Mouse (Mus musculus) ES-E14 (cell line): ENCODE data around the gene Smyd5. TPM values are rescaled to one million over a fixed set of nuclear protein-coding genes. Genes with fewer than 3 reads are reported as not detected.

Source experiments
- DNase-seq: peaks from one replicate; pipeline ENCODE4 v3.0.0-alpha.2; 2013; ENCODE audit warnings: low read depth, low spot score
- H3K27ac ChIP-seq: 2 replicates; pipeline ENCODE4 v1.5.1; 2012; ENCODE audit warnings: low read depth, mild to moderate bottlenecking, low read length, moderate library complexity, mixed read lengths; ENCODE audit not compliant: poor library complexity, insufficient read depth, severe bottlenecking
- H3K36me3 ChIP-seq: 2 replicates; pipeline ENCODE4 v1.6.1; 2012; ENCODE audit warnings: mild to moderate bottlenecking, low read length, moderate library complexity, mixed read lengths; ENCODE audit not compliant: control insufficient read depth, poor library complexity, insufficient read depth, severe bottlenecking
- H3K4me1 ChIP-seq, 2 experiments: fragments of 150-350 bp in 1 of 2; sonication (generic) in 1 of 2; 2 replicates each; pipeline ENCODE4 v1.6.1; 2012; ENCODE audit warnings: low read length in 2 of 2, mild to moderate bottlenecking in 1 of 2, mixed read lengths in 1 of 2; ENCODE audit not compliant: control insufficient read depth in 2 of 2, insufficient read depth in 2 of 2, poor library complexity in 1 of 2
- H3K4me3 ChIP-seq, 2 experiments: fragments of 150-350 bp in 1 of 2; sonication (generic) in 1 of 2; 2 replicates each; pipeline ENCODE4 v1.5.1; 2012; ENCODE audit warnings: low read length in 2 of 2, low read depth in 1 of 2, mild to moderate bottlenecking in 1 of 2, mixed read lengths in 1 of 2; ENCODE audit not compliant: insufficient read depth in 1 of 2, poor library complexity in 1 of 2, severe bottlenecking in 1 of 2
- H3K9ac ChIP-seq: 2 replicates; pipeline ENCODE4 v1.6.1; 2012; ENCODE audit warnings: low read depth, mild to moderate bottlenecking, low read length, mixed read lengths; ENCODE audit not compliant: poor library complexity, insufficient read depth, severe bottlenecking
- H3K9me3 ChIP-seq: fragments of 150-350 bp; sonication (generic); 2 replicates; pipeline ENCODE4 v1.6.1; 2012; ENCODE audit warnings: low read depth, mild to moderate bottlenecking, low read length; ENCODE audit not compliant: control insufficient read depth, insufficient read depth
- CHD2 ChIP-seq: IDR thresholded peaks from 2 replicates; pipeline ENCODE4 v1.6.1; 2014; ENCODE audit warnings: mild to moderate bottlenecking, low read depth, low read length, inconsistent platforms
- HCFC1 ChIP-seq: IDR thresholded peaks from 2 replicates; pipeline ENCODE4 v1.6.1; 2012; ENCODE audit warnings: low read length, inconsistent platforms, borderline replicate concordance; ENCODE audit not compliant: insufficient read depth
- MAFK ChIP-seq: IDR thresholded peaks from 2 replicates; pipeline ENCODE4 v1.6.1; 2014; ENCODE audit warnings: mild to moderate bottlenecking, low read depth, low read length, inconsistent platforms; ENCODE audit not compliant: insufficient read depth
- ZC3H11A ChIP-seq: IDR thresholded peaks from 2 replicates; pipeline ENCODE4 v1.6.1; 2012; ENCODE audit warnings: low read depth, mild to moderate bottlenecking, inconsistent platforms, low read length, borderline replicate concordance
- ZNF384 ChIP-seq: IDR thresholded peaks from 2 replicates; pipeline ENCODE4 v1.6.1; 2012; ENCODE audit warnings: low read depth, low read length, inconsistent platforms
- in situ Hi-C, 2 experiments: fragments of 600-800 bp; cut with MboI; formaldehyde crosslinking; loops; one replicate each; pipeline ENCODE4 v1.15.1; 2025; ENCODE audit warnings: low sequenced_read_pairs in 2 of 2, inconsistent platforms in 1 of 2; ENCODE audit not compliant: unreplicated experiment in 2 of 2
- total RNA-seq: library from RNA; depleted of rRNA; stranded (reverse); fragments of 300-350 nt; gene quantifications from 2 replicates; pipeline ENCODE4 v1.2.3, GENCODE M21; 2012

Smyd5 gene
- total RNA-seq, 1 experiment = 94.1 TPM

DNA sequence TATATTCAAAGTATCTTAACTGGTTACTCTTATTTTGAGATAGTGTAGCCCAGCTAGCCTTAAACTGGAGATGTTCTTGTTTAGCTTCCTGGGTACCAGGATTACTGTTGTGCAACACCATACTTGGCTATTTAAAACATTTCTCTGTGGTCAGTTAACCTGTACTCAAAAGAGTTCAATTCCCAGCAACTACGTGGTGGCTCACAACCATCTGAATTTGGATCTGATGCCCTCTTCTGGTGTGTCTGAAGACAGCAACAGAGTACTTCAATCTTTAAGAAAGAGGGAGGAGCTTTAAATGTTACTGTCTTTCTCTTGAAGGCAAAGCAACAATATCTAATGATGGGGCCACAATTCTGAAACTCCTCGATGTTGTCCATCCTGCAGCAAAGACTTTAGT, 27.8 kb downstream of the Smyd5 start:
- Histone ChIP-seq H3K4me3 (no peak overlapping the region), H3K9ac (no peak overlapping the region), H3K36me3 (peaks cover 42% of the 10 kb centered on the region), H3K9me3 (no peaks in the 10 kb centered on the region), H3K27ac (no peak overlapping the region), H3K4me1 (no peaks in the 10 kb centered on the region; a peak in 1 of 4 replicates)
- DNase-seq = no peak
- TF ChIP-seq ZNF384 = no peak
- no peak for TF ChIP-seq ZC3H11A
- no peak for TF ChIP-seq HCFC1
- no peak for TF ChIP-seq MAFK
- TF ChIP-seq CHD2 = no peak
- in situ Hi-C loops = no loop called here

GRCm38 (mm10) chr6:85465381-85465780, 33.6 kb downstream of the Smyd5 start:
- no peaks in the 10 kb centered on the region for H3K9me3 ChIP-seq
- in situ Hi-C loops = no loop called here
- TF ChIP-seq HCFC1 (no peak), ZNF384 (no peak), ZC3H11A (no peak), CHD2 (no peak), MAFK (no peak)
- H3K27ac ChIP-seq = no peak overlapping the region
- no peaks in the 10 kb centered on the region for H3K4me1 ChIP-seq
- no peak for DNase-seq
- H3K9ac ChIP-seq = no peak overlapping the region
- no peak overlapping the region for H3K4me3 ChIP-seq
- peaks cover 73% of the 10 kb centered on the region for H3K36me3 ChIP-seq

GRCm38 (mm10) chr6:85469660-85470430, 38.1 kb downstream of the Smyd5 start:
- no peak overlapping the region for H3K27ac ChIP-seq
- no peak overlapping the region for H3K4me3 ChIP-seq
- no peaks in the 10 kb centered on the region for H3K9me3 ChIP-seq
- TF ChIP-seq ZNF384 = no peak
- no peak for TF ChIP-seq ZC3H11A
- no peak for TF ChIP-seq MAFK
- TF ChIP-seq HCFC1 = no peak
- no peak for TF ChIP-seq CHD2
- no peak for DNase-seq
- peaks cover 40% of the 10 kb centered on the region for H3K36me3 ChIP-seq
- no peak overlapping the region for H3K9ac ChIP-seq
- in situ Hi-C loops = no loop called here
- no peaks in the 10 kb centered on the region for H3K4me1 ChIP-seq

- H3K36me3 ChIP-seq = peaks cover 23% of the 10 kb centered on the region
- in situ Hi-C loops = no loop called here
- H3K4me3 ChIP-seq = no peak overlapping the region
- H3K27ac ChIP-seq = no peak overlapping the region
- H3K9ac ChIP-seq = no peak overlapping the region
- DNase-seq = no peak
- no peaks in the 10 kb centered on the region for H3K9me3 ChIP-seq
- peaks cover 4 to 13% of the 10 kb centered on the region in 2 experiments; a peak in 1 of 4 replicates for H3K4me1 ChIP-seq
- TF ChIP-seq CHD2 (no peak), ZC3H11A (no peak), ZNF384 (no peak), HCFC1 (no peak), MAFK (no peak)
Observed at GRCm38 (mm10) chr6:85471962-85472361, 40.2 kb downstream of the Smyd5 start.
